Mouse (Mus musculus): ENCODE results near the gene Sema4d. TPM values are rescaled to one million over a fixed set of nuclear protein-coding genes. Genes with fewer than 3 reads are reported as not detected.
"Not testable (repeated sequence)": the region's sequence is repeated elsewhere in the genome, so short reads cannot be mapped to it uniquely, and the experiment has no call there.

Sema4d gene
- 100 to 1,000 TPM; 138 to 587 (median 262) TPM for total RNA-seq (2018; cell fraction: chromatin; rRNA removed)
- 100 to 1,000 TPM; 117 to 388 (median 219) TPM for total RNA-seq (2018; cell fraction: cytosol; rRNA removed)
- total RNA-seq (2018; cell fraction: nucleus; rRNA removed): 100 to 1,000 TPM; 156 to 800 (median 457) TPM
- polyA plus RNA-seq (2018): 80.9 to 173 TPM (median 90.3 TPM) in 3 replicates

DNA sequence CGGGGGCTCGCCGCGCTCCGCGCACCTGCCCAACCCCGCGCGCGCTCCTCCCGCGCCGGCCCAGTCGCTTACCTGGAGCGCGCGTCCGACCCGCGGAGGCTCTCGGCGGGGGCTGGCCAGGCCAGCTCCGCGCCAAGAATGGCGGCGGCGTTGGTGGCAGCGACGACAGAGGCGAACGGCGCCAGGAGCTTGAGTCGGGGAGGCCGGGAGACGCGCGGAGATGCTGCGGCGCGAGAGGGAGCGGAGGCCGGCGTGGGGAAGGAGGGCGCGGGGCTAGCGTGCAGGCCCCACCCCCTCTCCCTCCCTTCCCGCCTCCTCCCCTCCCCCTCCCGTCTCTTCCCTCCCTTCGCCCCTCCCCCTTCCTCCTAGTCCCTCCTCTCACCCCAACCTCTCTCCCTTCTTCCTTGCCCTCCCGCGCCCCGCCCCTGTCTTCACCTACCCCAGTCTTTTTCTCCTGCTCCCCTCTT lies at the start of gene Sema4d:
Gene Sema4d (minus strand): TSS at position 323 of the 467 bp plus-strand sequence.
- Histone ChIP-seq H3K4me3 (ENCODE audit: inconsistent target) (peak within 1 kb of the TSS; percentile 59), H3K79me2 (ENCODE audit: inconsistent target) (peaks cover 38% of the 10 kb centered on the region), H3K36me3 (ENCODE audit: inconsistent target) (no peaks in the 10 kb centered on the region), H3K27ac (no peak within 1 kb of the TSS)
- 1% methylated on average over 38 of the region's 52 CpGs for WGBS (ENCODE audit: missing documents)

DNA sequence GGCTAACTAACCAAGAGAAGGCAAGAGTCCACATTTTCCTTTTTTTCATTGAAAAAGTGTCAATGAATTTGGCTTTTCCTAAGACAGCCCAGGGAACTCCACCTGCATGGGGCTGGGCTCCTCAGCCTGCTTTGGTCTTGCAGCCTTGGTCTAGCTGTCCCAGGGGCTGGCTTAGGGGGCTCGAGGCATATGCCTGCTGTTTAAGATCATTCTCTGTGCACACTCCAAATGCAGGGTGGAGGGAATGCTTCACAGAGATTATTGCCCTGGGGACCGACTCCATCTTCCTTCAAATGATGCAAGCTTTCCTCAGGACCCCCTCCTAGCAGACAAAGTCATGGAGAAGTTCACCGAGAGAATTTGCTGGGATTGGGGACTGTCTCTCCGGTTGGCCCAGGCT lies 49.8 kb upstream of the Sema4d start:
- H3K27ac ChIP-seq: peak overlapping the region; percentile 62
- H3K79me2 ChIP-seq (ENCODE audit: inconsistent target): peaks cover 12% of the 10 kb centered on the region
- no peak overlapping the region for H3K4me3 ChIP-seq (ENCODE audit: inconsistent target)
- no peaks in the 10 kb centered on the region for H3K36me3 ChIP-seq (ENCODE audit: inconsistent target)
- 66% methylated on average over 4 of the region's 4 CpGs for WGBS (ENCODE audit: missing documents)

DNA sequence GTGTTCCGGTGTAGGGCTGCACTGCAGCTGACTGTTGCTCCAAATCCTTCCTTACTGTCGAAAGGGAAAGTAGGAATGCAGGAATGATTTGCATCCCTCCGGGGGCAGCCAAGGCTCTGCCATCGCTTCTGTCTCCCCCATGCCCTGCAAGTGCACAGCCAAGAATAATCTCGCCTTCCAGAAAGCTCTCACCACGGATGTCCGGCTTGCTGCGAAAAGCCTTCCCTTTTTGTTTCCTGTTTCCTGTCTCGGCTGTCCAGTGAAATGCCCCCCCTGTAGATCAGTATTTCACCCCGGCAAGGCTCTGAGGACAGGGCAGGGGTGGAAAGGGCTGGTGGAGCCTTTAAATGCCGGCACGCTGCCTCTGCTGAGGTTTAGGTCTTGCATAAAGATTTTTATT lies 49.2 kb upstream of the Sema4d start:
- H3K36me3 ChIP-seq (ENCODE audit: inconsistent target): no peaks in the 10 kb centered on the region
- 3% methylated on average over 12 of the region's 12 CpGs for WGBS (ENCODE audit: missing documents)
- H3K27ac ChIP-seq: peak overlapping the region; percentile 62
- peaks cover 12% of the 10 kb centered on the region for H3K79me2 ChIP-seq (ENCODE audit: inconsistent target)
- H3K4me3 ChIP-seq (ENCODE audit: inconsistent target): peak overlapping the region; percentile 5; the same call in 1 of the 2 replicates

DNA sequence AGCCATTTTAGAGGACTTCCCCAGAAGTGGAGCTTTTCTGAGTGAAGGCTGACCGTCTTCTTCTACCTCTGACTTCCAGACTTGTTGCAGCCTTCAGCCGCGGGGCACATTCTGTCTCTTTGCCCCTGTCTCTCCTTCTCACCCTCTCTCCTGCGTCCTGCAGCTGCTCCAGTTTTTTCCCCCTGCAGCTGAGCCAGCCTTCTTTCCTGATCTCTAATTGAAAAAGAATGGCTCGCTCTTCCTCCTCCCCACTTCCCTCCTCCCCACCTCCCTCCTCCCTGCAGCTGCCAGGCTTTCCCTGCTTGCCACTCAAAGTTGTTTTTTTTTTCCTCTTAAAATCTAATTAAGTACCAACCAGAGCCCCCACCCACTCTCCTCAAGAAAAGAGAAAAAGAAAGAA lies 48.6 kb upstream of the Sema4d start:
- peak overlapping the region; percentile 62 for H3K27ac ChIP-seq
- H3K4me3 ChIP-seq (ENCODE audit: inconsistent target): no peak overlapping the region
- H3K79me2 ChIP-seq (ENCODE audit: inconsistent target): peaks cover 7% of the 10 kb centered on the region
- H3K36me3 ChIP-seq (ENCODE audit: inconsistent target): no peaks in the 10 kb centered on the region
- 40% methylated on average over 4 of the region's 5 CpGs for WGBS (ENCODE audit: missing documents)

DNA sequence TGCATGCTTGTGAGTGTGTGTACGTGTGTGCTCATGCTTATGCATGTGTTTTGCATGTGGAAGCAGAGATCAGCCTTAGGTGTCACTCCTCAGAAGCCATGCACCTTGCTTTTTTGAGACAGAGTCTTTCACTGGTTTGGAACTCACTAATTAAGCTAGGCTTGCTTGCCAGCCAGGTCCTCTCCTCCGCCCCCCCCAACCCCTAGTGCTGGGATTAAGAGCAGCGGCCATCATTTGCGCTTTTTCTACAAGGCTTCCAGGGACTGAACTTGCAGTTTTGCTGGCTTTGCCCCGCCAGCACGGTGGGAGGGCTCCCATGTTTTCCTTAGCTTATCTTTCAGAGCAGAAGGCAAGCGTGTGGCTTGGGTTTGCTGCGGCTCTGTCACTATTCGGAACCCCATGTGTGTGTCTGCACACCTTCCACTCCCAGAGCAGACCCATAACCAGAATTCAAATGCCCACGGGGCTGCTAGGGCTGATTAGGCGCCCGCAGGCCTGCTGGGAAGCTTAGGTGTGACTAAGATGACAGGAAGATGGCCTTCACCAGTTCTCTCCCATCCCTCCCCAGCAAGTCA lies 48.1 kb upstream of the Sema4d start:
- WGBS (ENCODE audit: missing documents): 69% methylated on average over 11 of the region's 12 CpGs
- Histone ChIP-seq H3K36me3 (ENCODE audit: inconsistent target) (no peaks in the 10 kb centered on the region), H3K4me3 (ENCODE audit: inconsistent target) (no peak overlapping the region), H3K27ac (no peak overlapping the region), H3K79me2 (ENCODE audit: inconsistent target) (peaks cover 2% of the 10 kb centered on the region)

DNA sequence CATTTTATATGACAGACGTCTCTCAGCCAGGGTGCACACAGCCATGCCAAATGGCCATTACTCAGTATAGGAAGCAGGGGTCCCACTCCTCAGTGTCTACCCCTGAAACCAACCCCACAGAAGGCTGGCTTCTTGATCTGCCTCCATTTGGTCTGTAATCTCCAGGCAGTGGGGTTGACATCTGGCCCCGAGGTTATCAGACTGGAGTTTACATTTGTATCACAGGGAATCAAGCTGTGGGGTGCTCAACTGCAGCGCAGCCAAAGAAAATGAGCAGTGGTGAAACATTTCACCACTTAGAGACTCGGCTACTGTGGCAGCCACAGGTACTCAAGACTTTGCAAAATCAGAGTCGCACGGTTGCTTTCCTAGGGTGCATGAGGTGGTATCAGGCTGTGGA lies 47.2 kb upstream of the Sema4d start:
- Histone ChIP-seq H3K36me3 (ENCODE audit: inconsistent target) (no peaks in the 10 kb centered on the region), H3K79me2 (ENCODE audit: inconsistent target) (no peaks in the 10 kb centered on the region), H3K27ac (no peak overlapping the region), H3K4me3 (ENCODE audit: inconsistent target) (no peak overlapping the region)
- WGBS (ENCODE audit: missing documents): 93% methylated on average over 6 of the region's 6 CpGs

DNA sequence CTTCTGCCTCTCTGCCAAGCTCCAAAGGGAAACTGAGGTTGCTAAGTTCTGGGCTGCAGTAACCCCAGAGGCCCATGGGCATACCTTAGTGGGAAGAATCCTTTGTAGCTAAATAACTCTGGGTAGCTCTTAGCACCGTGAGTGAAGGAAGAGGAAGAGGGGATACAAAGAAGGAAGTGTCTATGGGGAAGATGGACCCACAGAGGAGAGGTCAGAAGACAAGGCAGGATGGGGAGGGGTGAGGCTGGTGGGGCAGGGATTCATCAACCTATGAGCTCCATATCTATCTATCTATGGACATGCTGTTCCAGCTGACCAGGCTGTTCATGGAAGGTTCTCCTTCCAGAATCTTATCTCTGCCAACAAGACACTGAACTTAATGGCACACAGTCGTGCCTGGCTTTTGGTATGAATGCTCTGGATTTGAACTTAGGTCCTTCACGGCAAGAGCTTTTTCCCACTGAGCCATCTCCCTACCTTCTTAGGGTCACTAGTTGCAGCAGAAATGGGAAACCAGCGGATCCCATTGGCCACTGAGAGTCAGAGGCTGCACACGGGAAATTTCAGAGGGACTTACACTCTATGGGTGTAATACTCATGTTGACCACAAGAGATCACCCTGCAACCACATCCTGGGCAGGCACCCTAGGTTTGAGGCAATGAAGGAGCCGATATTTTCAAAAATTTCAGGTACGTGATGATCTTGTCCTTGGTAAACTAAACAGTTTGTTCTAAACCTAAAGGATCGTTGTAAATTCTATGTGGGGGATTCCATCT lies 45.9 kb upstream of the Sema4d start:
- H3K27ac ChIP-seq: no peak overlapping the region
- H3K36me3 ChIP-seq (ENCODE audit: inconsistent target): no peaks in the 10 kb centered on the region
- WGBS (ENCODE audit: missing documents): 8% methylated on average over 8 of the region's 8 CpGs
- H3K4me3 ChIP-seq (ENCODE audit: inconsistent target): no peak overlapping the region
- H3K79me2 ChIP-seq (ENCODE audit: inconsistent target): no peaks in the 10 kb centered on the region

DNA sequence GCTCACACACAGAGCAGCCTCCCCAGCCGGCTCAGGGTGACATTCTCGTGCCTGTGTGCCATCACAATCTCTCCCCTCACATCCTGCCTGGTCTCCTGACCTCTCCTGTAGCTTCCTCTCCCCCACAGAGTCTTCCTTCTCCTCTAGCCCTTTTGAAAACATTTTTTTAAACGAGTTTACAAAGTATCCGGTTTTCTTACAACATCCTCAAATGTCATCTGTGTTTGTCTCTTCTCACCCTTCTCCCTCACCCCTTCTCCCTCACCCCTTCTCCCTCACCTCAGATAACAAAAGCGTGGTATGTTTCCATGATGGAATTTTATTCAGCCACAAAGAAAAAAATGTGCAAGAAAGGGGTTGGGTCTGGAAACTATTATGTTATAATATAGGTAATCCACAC lies 43.9 kb upstream of the Sema4d start:
- WGBS (ENCODE audit: missing documents): 10% methylated on average over 5 of the region's 5 CpGs
- Histone ChIP-seq H3K36me3 (ENCODE audit: inconsistent target) (no peaks in the 10 kb centered on the region), H3K4me3 (ENCODE audit: inconsistent target) (no peak overlapping the region), H3K27ac (no peak overlapping the region), H3K79me2 (ENCODE audit: inconsistent target) (no peaks in the 10 kb centered on the region)

DNA sequence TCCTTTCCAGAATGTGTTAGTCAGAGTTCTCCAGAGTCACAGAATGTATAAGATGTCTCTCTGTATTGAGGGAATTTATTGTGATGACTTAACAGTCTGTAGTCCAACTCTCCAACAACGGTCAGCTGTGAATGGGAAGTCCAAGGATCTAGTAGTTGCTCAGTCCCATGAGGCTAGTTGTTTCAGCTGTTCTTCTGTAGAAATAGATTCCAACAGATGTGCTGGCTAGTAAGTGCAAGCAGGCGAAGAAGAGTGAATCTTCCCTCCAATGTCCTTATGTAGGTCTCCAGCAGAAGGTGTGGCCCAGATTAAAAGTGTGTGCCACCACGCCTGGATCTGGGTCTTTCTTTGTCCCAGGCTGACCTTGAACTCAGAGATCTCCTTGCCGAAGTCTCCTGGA lies 41.7 kb upstream of the Sema4d start:
- not testable (repeated sequence) for H3K4me3 ChIP-seq (ENCODE audit: inconsistent target); H3K36me3 ChIP-seq (ENCODE audit: inconsistent target); H3K27ac ChIP-seq; H3K79me2 ChIP-seq (ENCODE audit: inconsistent target)
- WGBS (ENCODE audit: missing documents): 97% methylated on average over 4 of the region's 4 CpGs

DNA sequence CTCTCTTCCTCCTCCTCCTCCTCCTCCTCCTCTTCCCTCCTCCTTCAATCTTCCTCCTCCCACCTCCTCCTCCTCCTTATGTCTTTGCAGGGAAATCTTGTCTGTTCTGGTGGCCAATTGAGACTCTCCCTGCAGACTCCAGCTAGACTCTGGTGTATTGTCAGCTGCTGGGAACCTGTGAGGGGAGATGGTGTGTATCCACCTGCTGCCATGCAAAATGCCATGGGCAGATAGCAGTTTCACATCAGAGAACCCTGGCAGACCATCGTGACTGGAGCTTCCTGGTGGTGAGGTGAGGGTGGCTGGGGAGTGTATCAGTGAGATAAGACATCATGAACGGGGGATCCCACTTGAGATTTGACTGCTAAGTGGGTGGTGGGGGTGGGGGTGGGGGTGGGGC lies 41.0 kb upstream of the Sema4d start:
- Histone ChIP-seq H3K4me3 (ENCODE audit: inconsistent target) (no peak overlapping the region), H3K36me3 (ENCODE audit: inconsistent target) (no peaks in the 10 kb centered on the region), H3K79me2 (ENCODE audit: inconsistent target) (no peaks in the 10 kb centered on the region), H3K27ac (no peak overlapping the region)
- 60% methylated on average over 2 of the region's 2 CpGs for WGBS (ENCODE audit: missing documents)

DNA sequence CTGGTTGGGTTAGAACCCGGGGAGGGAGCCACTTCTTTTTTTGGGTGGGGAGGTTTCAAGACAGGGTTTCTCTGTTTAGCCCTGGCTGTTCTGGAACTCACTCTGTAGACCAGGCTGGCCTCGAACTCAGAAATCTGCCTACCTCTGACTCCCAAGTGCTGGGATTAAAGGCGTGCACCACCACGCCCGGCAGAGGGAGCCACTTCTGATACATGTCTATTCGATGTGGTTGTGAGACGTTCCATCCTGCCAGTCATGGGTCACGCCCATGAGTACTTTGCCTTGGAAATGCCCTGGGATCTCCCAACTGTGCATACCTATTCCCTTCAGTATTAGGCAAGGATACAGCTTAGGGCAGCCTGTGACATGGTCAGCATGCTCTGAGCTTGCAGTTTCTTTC lies 40.5 kb upstream of the Sema4d start:
- not testable (repeated sequence) for H3K36me3 ChIP-seq (ENCODE audit: inconsistent target); H3K4me3 ChIP-seq (ENCODE audit: inconsistent target); H3K27ac ChIP-seq; H3K79me2 ChIP-seq (ENCODE audit: inconsistent target)
- 76% methylated on average over 8 of the region's 8 CpGs for WGBS (ENCODE audit: missing documents)

DNA sequence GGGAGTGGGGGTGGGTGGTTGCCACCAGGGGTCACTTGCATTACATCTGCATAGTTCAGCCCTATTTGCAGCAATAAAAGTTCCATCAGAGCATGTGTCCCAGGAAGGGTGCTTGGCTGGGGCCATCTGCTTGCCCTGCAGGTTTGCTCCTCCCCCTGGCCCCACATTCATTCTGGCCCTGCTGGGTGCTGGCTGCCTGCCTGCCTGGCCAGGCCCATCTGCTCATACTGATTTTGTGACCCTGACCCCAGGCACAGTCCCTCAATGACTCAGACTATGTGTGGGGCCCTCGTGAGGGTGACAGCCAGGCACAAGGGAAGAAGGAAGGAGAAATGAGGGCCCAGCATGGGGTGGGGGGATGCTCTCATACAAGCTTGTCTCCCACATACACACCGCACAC lies 40.1 kb upstream of the Sema4d start:
- 72% methylated on average over 2 of the region's 2 CpGs for WGBS (ENCODE audit: missing documents)
- H3K79me2 ChIP-seq (ENCODE audit: inconsistent target): no peaks in the 10 kb centered on the region
- H3K4me3 ChIP-seq (ENCODE audit: inconsistent target): no peak overlapping the region
- no peak overlapping the region for H3K27ac ChIP-seq
- no peaks in the 10 kb centered on the region for H3K36me3 ChIP-seq (ENCODE audit: inconsistent target)

DNA sequence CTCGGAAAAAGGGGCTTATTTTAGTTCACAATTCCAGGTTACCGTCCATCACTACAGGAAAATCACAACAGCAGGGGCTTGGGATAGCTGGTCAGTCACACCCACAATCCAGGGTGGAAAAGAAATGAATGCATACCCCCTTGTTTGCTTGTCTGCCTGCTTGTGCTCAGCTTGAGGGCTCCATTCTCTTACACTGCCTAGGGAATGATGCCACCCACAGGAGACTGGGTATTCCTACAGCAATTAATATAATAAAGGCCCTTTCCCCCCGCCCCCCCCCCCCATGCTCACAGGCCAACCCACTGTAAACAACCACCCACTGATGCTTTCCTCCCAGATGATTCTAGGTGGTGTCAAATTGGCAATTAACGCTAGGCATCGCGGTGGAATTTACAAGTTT lies 38.9 kb upstream of the Sema4d start:
- no peak overlapping the region for H3K27ac ChIP-seq
- WGBS (ENCODE audit: missing documents): 92% methylated on average over 6 of the region's 6 CpGs
- H3K4me3 ChIP-seq (ENCODE audit: inconsistent target): no peak overlapping the region
- H3K36me3 ChIP-seq (ENCODE audit: inconsistent target): no peaks in the 10 kb centered on the region
- H3K79me2 ChIP-seq (ENCODE audit: inconsistent target): no peaks in the 10 kb centered on the region

DNA sequence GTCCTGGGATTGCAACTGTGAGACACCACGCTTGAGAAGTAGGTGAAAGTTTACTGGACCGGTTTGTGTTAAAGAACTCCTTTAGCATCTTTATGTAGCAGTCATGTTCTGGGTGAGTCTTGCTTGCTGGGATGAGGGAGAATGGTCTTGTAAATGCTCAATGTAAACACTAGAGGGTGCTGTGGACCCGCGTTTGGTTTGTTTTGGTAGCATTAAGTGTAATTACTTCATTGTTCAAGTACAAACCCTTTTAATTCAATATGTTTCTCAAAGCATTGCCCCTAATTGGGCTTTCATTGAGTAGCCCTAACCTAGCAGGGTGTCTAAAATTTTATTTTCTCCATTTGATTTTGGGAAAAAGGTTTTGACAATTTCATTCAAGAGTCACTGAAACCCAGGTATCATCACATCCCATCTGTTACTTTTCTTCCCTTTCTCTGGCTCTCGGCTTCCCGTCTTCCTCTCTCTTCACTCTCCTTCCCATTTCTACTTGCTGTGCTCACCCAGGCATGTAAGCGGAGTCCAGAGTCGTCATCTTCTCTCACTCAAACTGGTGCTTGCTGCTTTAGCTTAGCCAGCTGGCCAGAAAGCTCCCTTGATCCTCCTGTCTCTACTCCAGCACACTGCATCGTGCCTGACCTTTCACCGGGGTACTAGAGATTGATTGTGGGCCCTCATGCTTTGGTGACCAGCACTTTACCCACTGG lies 37.4 kb upstream of the Sema4d start:
- WGBS (ENCODE audit: missing documents): 34% methylated on average over 10 of the region's 10 CpGs
- Histone ChIP-seq H3K4me3 (ENCODE audit: inconsistent target) (no peak overlapping the region), H3K36me3 (ENCODE audit: inconsistent target) (no peaks in the 10 kb centered on the region), H3K79me2 (ENCODE audit: inconsistent target) (no peaks in the 10 kb centered on the region), H3K27ac (no peak overlapping the region)

Data from macrophage (primary cell).